Mouse (Mus musculus): ENCODE data around the gene Dgkg. TPM values are rescaled to one million over a fixed set of nuclear protein-coding genes. Genes with fewer than 3 reads are reported as not detected.

Dgkg gene
- polyA plus RNA-seq, 1 experiment from 2014 or later: 0.86 TPM

GRCm38 (mm10) chr16:22471728-22472127 lies 185.3 kb downstream of the Dgkg start:
- DNase-seq (ENCODE audit: low spot score): no peak
- WGBS: 67% methylated on average over 2 of the region's 2 CpGs
- H3K27ac ChIP-seq (ENCODE audit: low read depth, low read length): no peak overlapping the region
- H3K4me3 ChIP-seq (ENCODE audit: low read depth, low read length): no peak overlapping the region
- ATAC-seq (replicated peaks; ENCODE audit: low FRiP score): no peak
- H3K9me3 ChIP-seq (ENCODE audit: control insufficient read depth, low read length): no peaks in the 10 kb centered on the region
- H3K27me3 ChIP-seq (replicated peaks; ENCODE audit: control insufficient read depth, insufficient read depth, low read length): no peaks in the 10 kb centered on the region
- no peaks in the 10 kb centered on the region for H3K36me3 ChIP-seq (ENCODE audit: control insufficient read depth, insufficient read depth, low read length)
- H3K4me2 ChIP-seq: no peak overlapping the region
- no peaks in the 10 kb centered on the region for H3K4me1 ChIP-seq (replicated peaks; ENCODE audit: control insufficient read depth, insufficient read depth, low read length)
- no peak overlapping the region for H3K9ac ChIP-seq (ENCODE audit: low read depth, low read length)

- ATAC-seq (replicated peaks; ENCODE audit: low FRiP score): no peak
- no peak overlapping the region for H3K27ac ChIP-seq (ENCODE audit: low read depth, low read length)
- H3K27me3 ChIP-seq (replicated peaks; ENCODE audit: control insufficient read depth, insufficient read depth, low read length): no peaks in the 10 kb centered on the region
- no peak for DNase-seq (ENCODE audit: low spot score)
- H3K4me3 ChIP-seq (ENCODE audit: low read depth, low read length): no peak overlapping the region
- H3K36me3 ChIP-seq (ENCODE audit: control insufficient read depth, insufficient read depth, low read length): no peaks in the 10 kb centered on the region
- WGBS: 70% methylated on average over 11 of the region's 11 CpGs
- H3K9ac ChIP-seq (ENCODE audit: low read depth, low read length): no peak overlapping the region
- no peaks in the 10 kb centered on the region for H3K4me1 ChIP-seq (replicated peaks; ENCODE audit: control insufficient read depth, insufficient read depth, low read length)
- H3K9me3 ChIP-seq (ENCODE audit: control insufficient read depth, low read length): no peaks in the 10 kb centered on the region
- no peak overlapping the region for H3K4me2 ChIP-seq
Measured at GRCm38 (mm10) chr16:22469385-22469784, 187.6 kb downstream of the Dgkg start.

- no peaks in the 10 kb centered on the region for H3K9me3 ChIP-seq (ENCODE audit: control insufficient read depth, low read length)
- no peak overlapping the region for H3K9ac ChIP-seq (ENCODE audit: low read depth, low read length)
- no peaks in the 10 kb centered on the region for H3K36me3 ChIP-seq (ENCODE audit: control insufficient read depth, insufficient read depth, low read length)
- no peaks in the 10 kb centered on the region for H3K4me1 ChIP-seq (replicated peaks; ENCODE audit: control insufficient read depth, insufficient read depth, low read length)
- H3K4me2 ChIP-seq: no peak overlapping the region
- no peaks in the 10 kb centered on the region for H3K27me3 ChIP-seq (replicated peaks; ENCODE audit: control insufficient read depth, insufficient read depth, low read length)
- whole genome bisulfite sequencing: 87% methylated on average over 2 of the region's 2 CpGs
- no peak overlapping the region for H3K4me3 ChIP-seq (ENCODE audit: low read depth, low read length)
- DNase-seq (ENCODE audit: low spot score): no peak
- H3K27ac ChIP-seq (ENCODE audit: low read depth, low read length): no peak overlapping the region
- ATAC-seq (replicated peaks; ENCODE audit: low FRiP score): no peak
Measured at GRCm38 (mm10) chr16:22467111-22467510, 189.9 kb downstream of the Dgkg start.

DNA sequence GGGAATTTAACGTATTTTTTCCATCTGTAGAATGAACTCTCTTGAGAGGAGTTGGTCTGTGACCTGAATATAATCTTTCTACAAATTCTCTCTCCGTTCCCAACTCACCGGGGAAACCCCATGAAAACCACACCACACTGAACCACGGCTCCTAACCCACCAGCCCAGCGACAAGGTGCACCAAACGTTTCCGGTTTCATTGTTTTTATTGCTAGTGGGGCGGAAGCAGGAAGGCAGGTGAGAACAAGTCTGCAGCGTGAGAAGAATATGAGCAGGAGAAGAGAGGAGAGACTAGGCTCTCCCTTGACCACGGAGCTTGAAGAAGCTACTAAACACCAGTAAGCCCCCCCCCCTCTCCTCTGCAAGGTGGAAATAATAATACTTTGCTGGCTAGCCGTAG lies 190.6 kb downstream of the Dgkg start:
- no peak for DNase-seq (ENCODE audit: low spot score)
- H3K4me3 ChIP-seq (ENCODE audit: low read depth, low read length): no peak overlapping the region
- 79% methylated on average over 11 of the region's 11 CpGs for WGBS

GRCm38 (mm10) chr16:22462220-22462619 lies 194.8 kb downstream of the Dgkg start:
- ATAC-seq (replicated peaks; ENCODE audit: low FRiP score) (no peak), DNase-seq (ENCODE audit: low spot score) (no peak)
- Histone ChIP-seq H3K27me3 (replicated peaks; ENCODE audit: control insufficient read depth, insufficient read depth, low read length) (no peaks in the 10 kb centered on the region), H3K36me3 (ENCODE audit: control insufficient read depth, insufficient read depth, low read length) (no peaks in the 10 kb centered on the region), H3K4me3 (ENCODE audit: low read depth, low read length) (no peak overlapping the region), H3K9ac (ENCODE audit: low read depth, low read length) (no peak overlapping the region), H3K4me2 (no peak overlapping the region), H3K27ac (ENCODE audit: low read depth, low read length) (no peak overlapping the region), H3K9me3 (ENCODE audit: control insufficient read depth, low read length) (no peaks in the 10 kb centered on the region), H3K4me1 (replicated peaks; ENCODE audit: control insufficient read depth, insufficient read depth, low read length) (no peaks in the 10 kb centered on the region)
- 87% methylated on average over 3 of the region's 3 CpGs for WGBS

More for the DNA sequence above, 190.6 kb downstream of the Dgkg start:
- Histone ChIP-seq H3K4me1 (replicated peaks; ENCODE audit: control insufficient read depth, insufficient read depth, low read length) (no peaks in the 10 kb centered on the region), H3K9me3 (ENCODE audit: control insufficient read depth, low read length) (no peaks in the 10 kb centered on the region), H3K27me3 (replicated peaks; ENCODE audit: control insufficient read depth, insufficient read depth, low read length) (no peaks in the 10 kb centered on the region), H3K9ac (ENCODE audit: low read depth, low read length) (no peak overlapping the region), H3K4me2 (no peak overlapping the region), H3K27ac (ENCODE audit: low read depth, low read length) (no peak overlapping the region), H3K36me3 (ENCODE audit: control insufficient read depth, insufficient read depth, low read length) (no peaks in the 10 kb centered on the region)
- ATAC-seq (replicated peaks; ENCODE audit: low FRiP score): no peak

- ATAC-seq (replicated peaks; ENCODE audit: low FRiP score): no peak
- H3K27ac ChIP-seq (ENCODE audit: low read depth, low read length): no peak overlapping the region
Measured at GRCm38 (mm10) chr16:22461728-22462127, 195.3 kb downstream of the Dgkg start.

GRCm38 (mm10) chr16:22460960-22461359 lies 196.1 kb downstream of the Dgkg start:
- no peaks in the 10 kb centered on the region for H3K9me3 ChIP-seq (ENCODE audit: control insufficient read depth, low read length)
- H3K27ac ChIP-seq (ENCODE audit: low read depth, low read length): no peak overlapping the region
- no peaks in the 10 kb centered on the region for H3K36me3 ChIP-seq (ENCODE audit: control insufficient read depth, insufficient read depth, low read length)
- no peaks in the 10 kb centered on the region for H3K27me3 ChIP-seq (replicated peaks; ENCODE audit: control insufficient read depth, insufficient read depth, low read length)
- H3K4me1 ChIP-seq (replicated peaks; ENCODE audit: control insufficient read depth, insufficient read depth, low read length): no peaks in the 10 kb centered on the region
- no peak for ATAC-seq (replicated peaks; ENCODE audit: low FRiP score)
- 43% methylated on average over 1 of the region's 1 CpGs for WGBS
- no peak overlapping the region for H3K4me3 ChIP-seq (ENCODE audit: low read depth, low read length)
- DNase-seq (ENCODE audit: low spot score): no peak
- no peak overlapping the region for H3K4me2 ChIP-seq
- no peak overlapping the region for H3K9ac ChIP-seq (ENCODE audit: low read depth, low read length)

More at GRCm38 (mm10) chr16:22461728-22462127, 195.3 kb downstream of the Dgkg start:
- H3K9ac ChIP-seq (ENCODE audit: low read depth, low read length): no peak overlapping the region
- no peaks in the 10 kb centered on the region for H3K27me3 ChIP-seq (replicated peaks; ENCODE audit: control insufficient read depth, insufficient read depth, low read length)
- no peak overlapping the region for H3K4me2 ChIP-seq
- WGBS: 50% methylated on average over 6 of the region's 6 CpGs
- no peak overlapping the region for H3K4me3 ChIP-seq (ENCODE audit: low read depth, low read length)
- H3K36me3 ChIP-seq (ENCODE audit: control insufficient read depth, insufficient read depth, low read length): no peaks in the 10 kb centered on the region
- no peak for DNase-seq (ENCODE audit: low spot score)
- H3K9me3 ChIP-seq (ENCODE audit: control insufficient read depth, low read length): no peaks in the 10 kb centered on the region
- H3K4me1 ChIP-seq (replicated peaks; ENCODE audit: control insufficient read depth, insufficient read depth, low read length): no peaks in the 10 kb centered on the region

DNA sequence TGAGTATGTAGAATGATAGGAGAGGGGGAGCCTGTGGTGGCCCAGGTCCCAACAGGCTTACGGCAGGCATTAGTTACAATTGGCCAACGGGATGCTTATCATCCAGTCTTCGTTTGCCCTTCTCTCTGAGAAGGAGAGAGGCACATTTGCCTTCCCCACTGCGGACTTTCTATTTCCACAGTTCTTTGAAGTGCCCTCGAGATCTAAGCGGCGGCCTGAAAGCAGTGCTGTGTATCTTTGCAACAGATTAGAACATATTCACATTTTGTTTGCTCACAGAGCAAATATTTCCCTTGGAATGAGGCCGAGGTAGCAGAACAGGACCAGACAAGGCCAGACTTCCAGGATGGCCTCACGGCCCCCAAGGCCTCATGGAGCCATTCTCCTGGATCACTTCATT lies 204.9 kb downstream of the Dgkg start:
- Histone ChIP-seq H3K36me3 (ENCODE audit: control insufficient read depth, insufficient read depth, low read length) (no peaks in the 10 kb centered on the region), H3K4me1 (replicated peaks; ENCODE audit: control insufficient read depth, insufficient read depth, low read length) (no peaks in the 10 kb centered on the region), H3K9me3 (ENCODE audit: control insufficient read depth, low read length) (no peaks in the 10 kb centered on the region), H3K4me2 (no peak overlapping the region), H3K27me3 (replicated peaks; ENCODE audit: control insufficient read depth, insufficient read depth, low read length) (no peaks in the 10 kb centered on the region), H3K4me3 (ENCODE audit: low read depth, low read length) (no peak overlapping the region), H3K27ac (ENCODE audit: low read depth, low read length) (no peak overlapping the region), H3K9ac (ENCODE audit: low read depth, low read length) (no peak overlapping the region)
- DNase-seq (ENCODE audit: low spot score) (no peak), ATAC-seq (replicated peaks; ENCODE audit: low FRiP score) (no peak)
- WGBS: 70% methylated on average over 9 of the region's 9 CpGs

GRCm38 (mm10) chr16:22448093-22448492 lies 208.9 kb downstream of the Dgkg start:
- Histone ChIP-seq H3K4me3 (ENCODE audit: low read depth, low read length) (no peak overlapping the region), H3K36me3 (ENCODE audit: control insufficient read depth, insufficient read depth, low read length) (no peaks in the 10 kb centered on the region), H3K4me2 (no peak overlapping the region), H3K27me3 (replicated peaks; ENCODE audit: control insufficient read depth, insufficient read depth, low read length) (no peaks in the 10 kb centered on the region), H3K27ac (ENCODE audit: low read depth, low read length) (no peak overlapping the region), H3K4me1 (replicated peaks; ENCODE audit: control insufficient read depth, insufficient read depth, low read length) (no peaks in the 10 kb centered on the region), H3K9me3 (ENCODE audit: control insufficient read depth, low read length) (no peaks in the 10 kb centered on the region), H3K9ac (ENCODE audit: low read depth, low read length) (no peak overlapping the region)
- DNase-seq (ENCODE audit: low spot score) (no peak), ATAC-seq (replicated peaks; ENCODE audit: low FRiP score) (no peak)
- 68% methylated on average over 6 of the region's 6 CpGs for WGBS
